Mouse (Mus musculus): ENCODE results near the gene Cited4.

Gene Cited4

DNA sequence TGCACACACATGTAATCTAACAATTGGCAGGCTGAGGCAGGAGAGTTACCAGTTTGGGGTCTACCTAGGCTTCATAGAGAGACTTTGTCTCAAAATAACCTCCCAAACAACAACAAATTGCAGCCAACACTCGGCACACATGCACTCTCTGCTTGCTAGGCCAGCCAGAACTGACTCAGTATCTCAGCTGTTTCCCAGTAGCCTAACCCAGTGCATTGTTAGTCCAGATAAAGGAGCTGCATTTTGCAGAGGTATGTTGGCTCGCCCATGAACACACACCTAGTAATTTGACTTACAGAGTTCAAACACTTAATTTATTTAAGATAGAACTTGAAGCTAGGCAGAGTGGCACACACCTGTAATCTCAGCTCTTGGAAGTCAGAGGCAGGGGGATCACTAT is 9.3 kb downstream of the Cited4 start:
- DNase-seq (ENCODE audit: low spot score in 2 of 2): no peak

DNA sequence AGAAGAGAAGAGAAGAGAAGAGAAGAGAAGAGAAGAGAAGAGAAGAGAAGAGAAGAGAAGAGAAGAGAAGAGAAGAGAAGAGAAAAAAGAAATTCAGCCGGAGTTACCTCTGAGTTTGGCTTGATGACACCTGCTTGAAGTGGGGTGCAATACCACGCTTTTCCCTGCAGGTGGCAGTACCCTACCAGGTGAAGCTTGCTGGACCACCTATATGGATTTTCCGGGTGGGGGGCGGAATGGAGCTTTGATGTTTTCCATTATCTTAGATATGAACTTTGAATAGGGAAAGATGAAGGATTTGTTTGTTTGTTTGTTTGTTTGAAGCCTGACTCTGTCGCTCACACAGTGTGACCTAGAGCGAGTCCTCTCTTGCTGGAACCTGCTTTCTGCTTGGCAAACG is 14.6 kb downstream of the Cited4 start:
- peak in 1 of 2 experiments; percentile 59 for DNase-seq (ENCODE audit: low spot score in 2 of 2)

DNA sequence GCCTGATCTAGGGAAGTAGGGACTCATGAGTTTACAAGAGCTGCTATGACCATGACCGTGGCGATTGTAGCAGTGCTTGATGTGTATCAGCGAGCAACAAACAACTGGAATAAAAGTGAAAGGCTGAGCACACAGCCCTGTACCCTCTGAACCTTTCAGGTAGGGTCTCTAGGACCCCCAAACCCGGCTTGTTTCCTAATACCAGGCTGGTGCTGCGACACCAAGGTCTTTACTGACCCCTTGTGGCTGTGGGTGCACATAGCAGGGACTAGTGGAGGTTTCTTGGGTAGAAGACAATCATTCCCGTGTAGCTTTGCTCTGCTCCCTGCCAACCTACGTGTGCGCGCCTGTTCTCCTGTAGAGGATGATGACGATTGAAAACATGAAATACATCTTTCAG is 15.8 kb downstream of the Cited4 start:
- DNase-seq (ENCODE audit: low spot score in 2 of 2): peak; percentile 57 to 73

DNA sequence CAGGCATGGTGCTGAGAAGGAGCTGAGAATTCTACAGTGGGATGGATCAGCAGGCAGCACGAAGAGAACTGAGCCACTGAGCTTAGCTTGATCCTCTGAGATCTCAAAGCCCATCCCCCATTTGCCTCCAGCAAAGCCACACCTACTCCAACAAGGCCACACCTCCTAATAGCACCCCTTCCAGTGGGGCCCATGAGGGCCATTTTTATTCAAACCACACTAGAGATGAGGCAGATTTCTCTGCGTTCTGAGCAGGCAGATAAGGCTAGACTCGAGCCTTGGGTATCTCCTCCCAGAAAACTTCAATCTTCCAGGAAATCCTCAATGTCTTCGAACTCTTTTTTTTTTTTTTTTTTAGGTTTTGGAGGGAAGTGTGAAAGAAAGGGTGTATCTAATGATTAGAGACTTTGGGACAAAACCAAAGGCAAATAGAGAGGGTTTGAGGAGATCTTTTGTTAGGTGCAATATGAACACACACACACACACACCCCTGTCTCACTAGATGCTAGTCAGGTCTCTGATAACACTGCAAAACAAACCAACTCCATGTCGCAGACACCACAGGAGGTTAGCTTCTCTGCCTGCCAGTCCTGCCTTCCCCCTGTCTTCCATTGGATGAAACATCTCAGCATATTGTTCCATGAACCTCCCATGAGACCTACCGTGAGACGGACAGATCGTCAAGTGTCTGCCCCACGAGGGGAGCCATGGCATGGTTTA is 17.1 kb downstream of the Cited4 start:
- DNase-seq (ENCODE audit: low spot score in 2 of 2): no peak

DNA sequence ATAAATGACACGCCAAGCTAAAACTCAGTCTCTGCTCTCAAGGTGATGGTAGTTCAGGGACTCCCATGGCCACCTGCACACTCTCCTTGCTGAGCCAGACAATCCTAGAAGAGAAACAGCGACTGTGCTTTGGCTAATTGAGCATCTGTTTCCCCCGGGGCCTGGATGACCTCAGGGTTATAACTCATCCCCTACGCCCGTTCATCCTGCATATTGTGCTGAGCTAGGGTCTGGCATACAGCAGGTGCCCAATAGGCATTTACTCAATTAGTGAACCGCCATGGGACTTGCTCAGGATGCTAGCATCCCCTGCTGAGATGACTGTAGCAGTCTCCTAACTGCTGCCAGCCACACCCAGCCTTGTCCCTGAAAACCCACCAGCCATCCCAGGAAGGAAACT is 20.9 kb downstream of the Cited4 start:
- no peak for DNase-seq (ENCODE audit: low spot score in 2 of 2)

DNA sequence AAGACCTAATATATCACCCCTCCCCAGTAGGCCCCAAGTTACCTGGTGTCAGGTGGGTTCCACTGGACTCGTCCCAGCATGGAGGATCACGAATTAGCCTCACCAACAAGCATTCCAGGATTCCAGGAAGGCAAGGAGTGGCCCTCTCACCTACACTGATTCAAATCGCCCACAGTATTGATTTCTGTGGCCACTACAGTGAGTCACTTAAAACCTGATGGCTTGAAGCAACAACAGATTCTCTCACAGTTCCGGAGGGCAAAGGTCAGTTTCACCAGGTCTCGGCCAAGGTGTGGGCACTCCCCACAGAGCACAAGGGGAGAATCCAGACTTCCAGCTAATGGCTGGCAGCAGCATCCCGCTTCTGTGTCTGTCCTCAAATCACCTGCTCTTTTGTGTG is 22.9 kb downstream of the Cited4 start:
- no peak for DNase-seq (ENCODE audit: low spot score in 2 of 2)

DNA sequence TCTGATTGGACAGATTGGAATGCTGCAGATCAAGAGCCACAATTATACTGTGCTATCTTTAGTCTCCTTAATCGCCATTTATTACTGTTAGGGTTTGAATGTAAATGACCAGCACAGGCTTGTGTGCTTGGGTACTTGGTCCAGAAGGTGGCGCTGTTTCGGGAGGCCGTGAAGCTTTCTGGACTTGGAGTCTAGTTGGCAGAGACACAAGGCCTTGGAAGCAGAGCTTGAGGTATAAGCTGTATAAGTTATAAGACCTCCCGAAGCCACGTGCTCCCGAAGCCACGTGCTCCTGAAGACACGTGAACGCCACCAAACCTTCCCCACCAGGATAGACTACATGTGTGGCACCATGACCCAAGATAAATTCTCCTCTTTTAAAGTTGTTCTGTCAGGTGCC is 26.3 kb downstream of the Cited4 start:
- peak in 1 of 2 experiments; percentile 56 for DNase-seq (ENCODE audit: low spot score in 2 of 2)

DNA sequence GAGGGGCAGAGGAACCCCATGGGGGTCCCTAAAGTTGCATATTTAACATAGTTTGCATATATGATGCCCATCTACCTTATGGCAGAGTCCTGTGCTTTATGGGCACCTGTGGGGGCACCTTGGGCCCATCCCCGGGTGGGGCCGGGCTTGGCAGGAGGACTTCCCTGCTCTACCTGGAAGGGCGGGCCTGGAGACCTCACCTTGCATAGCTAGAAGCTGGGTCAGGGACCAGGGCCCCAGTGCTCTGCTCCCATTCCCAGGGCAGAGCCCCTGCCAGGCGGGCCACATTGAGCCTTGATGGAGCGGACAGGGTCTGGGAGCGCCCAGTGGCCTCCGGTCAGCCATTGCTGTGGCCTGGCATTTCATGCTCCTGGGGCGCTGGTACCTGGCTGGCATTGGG is 31.0 kb downstream of the Cited4 start:
- DNase-seq (ENCODE audit: low spot score in 2 of 2): no peak

DNA sequence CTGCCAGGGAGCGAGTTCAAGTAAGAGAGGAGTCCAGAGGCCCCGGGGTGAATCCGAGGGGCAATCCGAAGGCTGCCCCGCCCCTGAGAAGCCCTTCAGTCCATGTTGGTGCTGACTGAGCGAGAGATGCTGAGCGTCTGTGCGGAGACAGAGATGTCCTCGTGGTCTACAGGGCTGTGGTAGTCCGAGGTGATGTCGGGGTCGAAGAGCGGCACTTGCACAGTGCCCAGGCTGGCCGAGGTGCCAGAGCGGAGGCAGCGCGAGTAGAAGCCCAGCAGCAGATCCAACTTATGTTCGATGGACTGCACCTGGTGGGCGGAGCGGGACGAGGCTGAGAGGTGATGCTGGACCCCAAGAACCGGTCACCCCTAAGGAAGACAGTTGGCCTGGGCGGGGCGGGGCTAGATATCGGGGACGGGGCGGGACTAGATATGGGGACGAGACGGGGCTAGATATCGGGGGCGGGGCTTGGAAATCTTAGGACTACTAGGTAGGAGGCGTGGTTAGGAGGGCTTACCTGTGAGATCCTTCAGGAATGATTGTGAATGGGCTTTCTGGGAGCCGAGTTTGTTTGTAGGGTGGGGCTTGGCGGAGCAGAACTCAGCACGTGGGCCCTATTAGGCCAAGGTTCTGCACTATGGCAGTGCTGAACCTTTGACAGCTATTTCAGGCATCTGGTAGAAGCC is 31.6 kb downstream of the Cited4 start:
- no peak for DNase-seq (ENCODE audit: low spot score in 2 of 2)

DNA sequence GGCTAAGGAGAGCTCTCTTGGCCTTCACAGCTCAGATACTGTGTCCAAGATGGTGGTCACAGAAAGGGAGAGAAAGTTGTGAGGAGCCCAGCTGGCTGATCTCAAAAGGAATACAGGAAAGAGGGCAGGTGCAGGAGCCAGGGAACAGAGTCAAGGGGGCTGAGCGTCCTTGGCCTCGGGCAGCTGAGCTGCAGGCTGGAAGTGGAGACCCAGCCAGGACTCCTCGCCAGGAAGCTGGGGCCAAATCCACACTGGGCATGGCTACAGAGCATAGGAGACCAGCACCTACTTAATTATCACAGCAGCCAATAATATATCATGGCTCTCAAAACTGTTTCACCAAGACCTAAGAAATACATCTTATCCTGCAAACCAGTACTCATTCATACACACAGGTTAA is 34.8 kb downstream of the Cited4 start:
- no peak for DNase-seq (ENCODE audit: low spot score in 2 of 2)

DNA sequence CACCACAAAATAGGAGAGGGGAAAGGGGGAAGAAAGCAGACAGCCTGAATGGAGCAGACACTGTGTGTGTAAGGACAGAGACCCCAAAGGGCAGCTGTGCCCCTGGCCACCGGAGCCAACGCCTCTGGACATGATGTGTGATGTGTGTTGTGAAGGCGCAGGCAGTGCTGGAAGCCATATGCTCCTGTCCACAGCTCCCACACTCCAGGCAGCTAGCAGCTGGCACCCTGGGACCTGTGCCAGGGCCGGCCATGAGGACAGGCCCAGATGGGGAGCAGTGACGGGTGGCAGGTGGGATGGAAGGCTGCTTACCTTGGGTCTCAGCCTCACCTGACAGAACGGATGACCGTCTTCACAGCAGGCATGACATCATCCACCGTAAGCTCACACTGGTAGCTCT is 35.7 kb downstream of the Cited4 start:
- no peak for DNase-seq (ENCODE audit: low spot score in 2 of 2)

DNA sequence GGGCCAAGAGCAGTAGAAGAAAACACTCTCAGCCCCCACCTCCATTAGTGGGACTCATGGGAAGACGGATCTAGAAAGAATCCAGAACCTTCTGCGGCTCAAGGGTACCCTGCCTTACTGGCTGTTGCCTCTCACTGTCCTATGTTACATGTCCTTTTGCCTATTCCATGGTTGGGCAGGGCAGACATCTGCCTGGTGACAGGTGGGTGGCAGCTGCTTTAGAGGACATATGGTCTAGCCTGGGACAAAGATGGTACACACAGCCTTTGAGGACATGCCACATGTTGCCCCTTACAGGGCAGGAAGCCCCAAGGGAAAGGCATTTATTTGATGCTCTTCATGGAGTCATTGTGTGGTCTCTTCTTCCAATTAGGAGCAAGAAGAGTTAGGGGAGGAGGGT is 36.1 kb downstream of the Cited4 start:
- no peak for DNase-seq (ENCODE audit: low spot score in 2 of 2)

DNA sequence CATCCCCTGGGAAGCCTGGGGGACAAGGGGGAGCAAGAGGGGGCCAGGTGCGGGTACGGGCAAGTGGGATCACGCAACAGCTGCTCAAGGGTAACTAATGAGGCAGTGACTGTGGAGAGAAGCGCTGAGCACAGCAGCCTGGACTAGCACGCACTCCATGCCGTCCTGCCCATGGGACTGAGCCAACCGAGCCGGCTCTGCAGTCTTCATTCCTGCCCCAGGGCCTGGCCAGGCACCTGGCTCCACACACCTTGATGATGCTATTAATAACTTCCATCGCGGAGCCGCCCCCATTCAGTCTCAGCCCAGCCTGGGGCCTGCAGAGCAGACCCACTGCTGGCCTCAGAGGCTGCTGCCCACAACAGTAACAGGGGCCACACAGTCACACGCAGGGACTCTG is 45.9 kb downstream of the Cited4 start:
- no peak for DNase-seq (ENCODE audit: low spot score in 2 of 2)

DNA sequence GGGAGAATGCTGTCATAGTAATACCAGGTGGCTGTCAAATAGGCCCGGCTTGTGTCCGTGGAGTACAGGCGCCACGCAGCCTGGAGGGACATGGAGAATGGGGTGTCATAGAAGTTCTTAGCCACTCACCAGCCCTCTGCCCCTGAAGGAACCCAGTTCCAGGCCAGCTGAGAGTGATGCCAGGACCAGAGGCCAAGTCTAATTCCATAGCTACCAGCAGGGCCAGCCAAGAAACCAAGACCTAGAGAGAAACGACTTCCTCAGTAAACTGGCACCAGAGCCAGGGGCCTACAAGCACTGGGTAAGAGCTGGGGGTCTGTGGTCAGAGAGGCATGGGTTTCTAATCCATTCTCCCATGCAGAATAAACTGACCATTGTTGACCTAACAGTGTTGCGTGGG is 46.6 kb downstream of the Cited4 start:
- DNase-seq (ENCODE audit: low spot score in 2 of 2): no peak

DNA sequence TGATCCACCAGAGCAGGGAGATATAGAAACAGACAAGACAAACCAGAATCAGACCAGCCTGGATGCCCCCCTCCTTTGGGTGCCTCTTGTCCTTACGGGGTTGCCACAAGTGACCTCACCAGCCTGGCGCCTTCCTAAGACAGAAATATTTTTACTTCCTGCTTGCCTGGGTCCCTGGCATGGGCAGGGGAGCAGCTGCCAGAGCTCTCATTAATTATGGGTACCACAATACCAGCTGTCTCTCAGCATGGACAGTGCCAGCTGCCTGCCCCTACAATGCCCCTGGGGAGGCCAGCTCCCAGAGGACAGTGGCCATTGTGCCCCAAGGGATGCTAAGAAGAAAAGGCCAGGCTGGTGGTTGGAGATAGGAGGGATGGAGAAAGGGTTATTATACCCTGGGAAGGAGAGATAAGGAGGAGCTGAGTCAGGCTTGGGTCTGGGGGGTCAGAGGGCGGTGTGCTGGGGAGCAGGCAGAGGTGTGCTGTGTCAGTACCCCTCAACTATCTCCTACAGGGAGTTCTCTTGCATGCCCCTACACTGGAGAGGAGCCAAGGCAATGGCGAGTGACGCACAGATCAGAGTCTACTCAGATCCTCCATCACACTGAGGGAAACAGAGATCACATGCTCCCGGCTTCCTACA is 47.6 kb downstream of the Cited4 start:
- DNase-seq (ENCODE audit: low spot score in 2 of 2): no peak

DNA sequence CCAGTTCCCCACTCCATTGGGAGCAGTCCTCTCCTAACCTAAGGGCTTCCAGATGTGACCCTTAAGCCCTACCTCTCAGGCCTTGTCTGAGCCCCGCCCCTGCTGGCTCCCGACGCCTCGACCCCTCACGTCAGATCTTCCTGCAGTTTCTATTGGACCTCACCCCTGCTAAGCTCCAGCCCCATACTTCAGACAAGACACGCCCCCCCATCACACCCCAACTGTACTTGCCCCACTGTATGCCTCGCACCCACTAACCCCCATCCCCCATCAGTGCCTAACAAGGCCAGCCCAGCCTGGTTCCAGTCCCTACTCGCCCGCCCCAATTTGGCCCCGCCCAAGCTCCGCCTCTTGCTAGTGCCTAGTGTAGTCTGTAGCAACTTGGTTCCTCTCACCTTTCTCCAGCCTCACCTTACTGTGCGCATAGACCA is 49.8 kb downstream of the Cited4 start:
- peak in 1 of 2 experiments; percentile 66 for DNase-seq (ENCODE audit: low spot score in 2 of 2)

DNA sequence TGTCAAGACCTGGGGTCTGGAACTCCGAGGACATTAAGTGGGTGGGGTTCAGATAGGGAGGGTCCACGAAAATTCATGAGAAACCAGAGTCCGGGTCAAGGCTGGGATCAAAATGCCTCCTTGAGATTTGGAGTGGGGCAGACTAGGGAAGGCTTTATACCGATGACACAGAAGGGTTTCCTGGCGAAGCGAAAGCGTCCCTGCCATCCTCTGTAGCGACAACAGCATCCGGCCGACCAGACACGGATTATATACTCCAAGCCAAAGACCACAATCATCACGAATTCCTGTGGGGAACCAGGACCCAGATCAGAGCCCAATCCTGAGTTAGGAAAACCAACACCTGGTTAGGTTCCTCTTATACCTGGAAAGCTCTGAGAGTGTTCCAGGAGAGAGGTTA is 50.4 kb downstream of the Cited4 start:
- DNase-seq (ENCODE audit: low spot score in 2 of 2): no peak

Data from spleen, postnatal 10 days (tissue).